Mouse (Mus musculus) bone marrow macrophage, adult 2 months (primary cell): Measurements from ENCODE around the gene Ramp1.

ENCODE experiments used
- CTCF ChIP-seq: IDR thresholded peaks from 2 replicates; pipeline ENCODE4 v1.5.1; 2012; ENCODE audit warnings: low read depth, mild to moderate bottlenecking, low read length, moderate library complexity
- POLR2A ChIP-seq: IDR thresholded peaks from 2 replicates; pipeline ENCODE4 v1.6.1; 2012; ENCODE audit warnings: mild to moderate bottlenecking, low read depth, low read length, borderline replicate concordance

DNA sequence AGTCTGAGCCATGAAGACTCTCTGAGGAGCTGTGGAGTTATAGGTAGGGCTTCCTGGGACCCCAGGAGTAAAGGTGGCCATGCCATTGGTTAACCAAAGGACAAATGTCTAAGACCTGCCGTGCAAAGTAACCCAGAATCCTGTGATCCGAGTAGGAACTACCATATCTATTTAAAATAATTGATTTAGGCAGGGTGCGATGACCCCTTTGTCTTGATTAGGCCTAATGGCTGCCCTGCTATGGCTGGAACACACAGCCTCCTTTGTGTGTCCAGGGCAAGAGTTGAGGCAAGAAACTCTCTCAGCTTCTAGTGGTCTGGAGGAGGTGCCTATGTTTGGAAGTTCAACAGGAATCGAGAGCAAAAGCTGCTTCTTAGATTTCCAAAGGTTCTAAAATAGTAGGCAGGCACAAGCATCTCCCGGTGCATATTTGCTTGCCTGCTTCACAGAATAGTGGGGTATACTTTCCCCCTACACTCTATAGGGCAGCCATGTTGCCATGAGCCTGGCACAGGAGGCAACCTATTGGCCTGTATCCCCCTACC lies 24.7 kb downstream of the Ramp1 start:
- no peak for TF ChIP-seq POLR2A
- no peak for TF ChIP-seq CTCF
